Mouse (Mus musculus) adrenal gland, postnatal 14 days (tissue): Measurements from ENCODE around the gene Il5. TPM values are rescaled to one million over a fixed set of nuclear protein-coding genes. Genes with fewer than 3 reads are reported as not detected.

Experiments
- DNase-seq: peaks from one replicate; pipeline ENCODE4 v3.0.0; 2021; ENCODE audit warnings: mixed read lengths
- microRNA-seq, 2 experiments: library from miRNA; unstranded; fragments of <30 nt; microRNA quantifications; one replicate each; pipeline ENCODE4 v1.2.0; 2021
- total RNA-seq: library from RNA; stranded (reverse); gene quantifications from 2 replicates; pipeline ENCODE4 v1.2.3, GENCODE M21; 2021

The Il5 gene
- total RNA-seq, 1 experiment from 2014 or later: not detected

GRCm38 (mm10) chr11:53771001-53771744 lies 50.6 kb downstream of the Il5 start:
- no peak for DNase-seq

- DNase-seq: no peak
Measured at GRCm38 (mm10) chr11:53772536-53772935, 51.9 kb downstream of the Il5 start.

- no peak for DNase-seq
Measured at GRCm38 (mm10) chr11:53773087-53773486, 52.5 kb downstream of the Il5 start, which contains the start of gene Gm17334. Gene Gm17334, minus strand, starts transcription at chr11:53773187.

- no peak for DNase-seq
Measured at GRCm38 (mm10) chr11:53773641-53774360, 53.2 kb downstream of the Il5 start.

Small RNA genes lying within 50 kb of the gene (microRNA-seq; reads per million reads assigned to microRNA genes)
- 0 to 0.38 reads per million in 2 experiments for gene Mir7671

Other genes starting within 250 kb of the Il5 start
- gene Gm9945, start 240.6 kb upstream of the Il5 start, total RNA-seq: not detected in 2 replicates
- gene Sowaha, start 240.5 kb upstream of the Il5 start, total RNA-seq: 0.68 and 1.1 TPM in 2 replicates
- 39.0 and 42.2 TPM in 2 replicates for gene Sept8, start 201.5 kb upstream of the Il5 start, total RNA-seq
- 28.0 and 31.0 TPM in 2 replicates for gene Kif3a, start 153.4 kb upstream of the Il5 start, total RNA-seq
- gene Il4, start 102.1 kb upstream of the Il5 start, total RNA-seq: not detected in 2 replicates
- gene Il13, start 86.1 kb upstream of the Il5 start, total RNA-seq: not detected in 2 replicates
- 15.8 and 17.7 TPM in 2 replicates for gene Rad50, start 13.5 kb upstream of the Il5 start, total RNA-seq
- gene Irf1, start 49.2 kb downstream of the Il5 start, total RNA-seq: 19.6 and 32.7 TPM in 2 replicates
- 0.37 and 0.41 TPM in 2 replicates for gene Gm17334, start 52.4 kb downstream of the Il5 start, total RNA-seq
- 4.6 and 6.0 TPM in 2 replicates for gene Gm12216, start 138.5 kb downstream of the Il5 start, total RNA-seq
- 42.5 and 48.6 TPM in 2 replicates for gene Slc22a5, start 170.9 kb downstream of the Il5 start, total RNA-seq